Mouse (Mus musculus) embryonic fibroblast, embryonic 13.5 days (primary cell): ENCODE measurements around the gene Btnl10.

Experiments used
- CTCF ChIP-seq: IDR thresholded peaks from 2 replicates; pipeline ENCODE4 v1.5.1; 2011; ENCODE audit warnings: mild to moderate bottlenecking, control low read depth, low read length, moderate library complexity, borderline replicate concordance; ENCODE audit not compliant: insufficient read depth
- POLR2A ChIP-seq: IDR thresholded peaks from 2 replicates; pipeline ENCODE4 v1.6.1; 2011; ENCODE audit warnings: low read depth, mild to moderate bottlenecking, control low read depth, low read length, moderate library complexity

GRCm38 (mm10) chr11:58916879-58917744 lies 596 bp upstream of the Btnl10 start:
- TF ChIP-seq POLR2A (no peak), CTCF (no peak)
